Mouse (Mus musculus): ENCODE results near the gene Glra1. TPM values are rescaled to one million over a fixed set of nuclear protein-coding genes. Genes with fewer than 3 reads are reported as not detected.

The Glra1 gene
- total RNA-seq, 2 experiments from 2014 or later: 0.29 TPM; not detected in 1

DNA sequence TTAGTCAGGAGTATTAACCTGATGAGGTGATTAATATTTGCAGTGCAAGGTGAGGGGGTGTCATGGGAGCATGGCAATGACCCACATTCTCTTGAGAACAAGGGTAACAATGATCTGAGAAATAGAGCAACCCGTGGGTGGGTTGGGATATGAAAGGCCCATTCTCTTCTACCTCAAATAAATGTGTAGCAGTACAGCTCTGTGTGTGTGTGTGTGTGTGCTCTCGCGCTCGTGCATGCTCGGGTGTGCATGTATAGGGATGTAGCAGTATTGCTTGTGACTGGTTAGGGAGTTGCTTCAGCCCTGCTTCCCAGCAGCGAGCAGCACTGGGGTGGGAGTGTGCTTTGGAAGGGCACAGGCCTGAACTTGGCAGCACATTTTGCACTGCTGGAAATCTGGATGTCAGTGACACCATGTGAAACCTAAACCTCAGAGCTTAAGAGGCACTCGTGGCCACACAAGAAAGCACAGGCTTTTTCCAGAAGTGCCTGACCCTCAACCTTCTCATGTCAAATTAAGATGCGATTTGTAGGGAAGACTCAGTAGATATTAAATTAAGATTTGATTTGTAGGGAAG, 106.0 kb downstream of the Glra1 start:
- DNase-seq (ENCODE audit: low spot score in 2 of 2): no peak
- H3K27ac ChIP-seq: no peak overlapping the region
- no peak for TF ChIP-seq CTCF (conservative IDR thresholded peaks at IDR 0.05)
- H3K4me3 ChIP-seq: no peak overlapping the region

- Histone ChIP-seq H3K27ac (no peak overlapping the region), H3K4me3 (no peak overlapping the region)
- TF ChIP-seq CTCF (conservative IDR thresholded peaks at IDR 0.05): peak; percentile 83
- DNase-seq (ENCODE audit: low spot score in 2 of 2): peak in 1 of 2 experiments; percentile 38
Measured at GRCm38 (mm10) chr11:55497885-55498284, 110.1 kb downstream of the Glra1 start.

DNA sequence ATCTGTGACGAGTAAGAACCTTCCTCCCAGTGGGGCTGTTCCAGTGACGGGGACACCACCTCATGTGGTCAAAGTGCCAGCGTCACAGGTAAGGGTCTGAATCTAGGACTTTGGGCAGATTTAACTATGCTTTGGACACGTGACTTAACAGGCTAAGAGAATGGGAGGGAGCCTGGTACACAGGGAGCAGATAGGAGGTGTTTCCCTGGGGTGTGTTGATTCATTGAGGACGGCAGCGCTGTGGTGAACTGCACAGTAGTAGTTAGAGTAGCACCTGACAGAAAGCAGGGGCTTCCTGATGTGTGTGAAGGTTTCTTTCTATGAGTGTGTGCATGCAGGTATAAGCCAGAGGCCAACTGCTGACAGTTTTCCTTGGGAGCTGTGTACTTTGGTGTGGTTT, 111.8 kb downstream of the Glra1 start:
- H3K4me3 ChIP-seq: no peak overlapping the region
- TF ChIP-seq CTCF (conservative IDR thresholded peaks at IDR 0.05): no peak
- no peak for DNase-seq (ENCODE audit: low spot score in 2 of 2)
- H3K27ac ChIP-seq: no peak overlapping the region

GRCm38 (mm10) chr11:55485443-55485842, 122.6 kb downstream of the Glra1 start:
- DNase-seq (ENCODE audit: low spot score in 2 of 2): no peak
- Histone ChIP-seq H3K4me3 (no peak overlapping the region), H3K27ac (no peak overlapping the region)
- no peak for TF ChIP-seq CTCF (conservative IDR thresholded peaks at IDR 0.05)

DNA sequence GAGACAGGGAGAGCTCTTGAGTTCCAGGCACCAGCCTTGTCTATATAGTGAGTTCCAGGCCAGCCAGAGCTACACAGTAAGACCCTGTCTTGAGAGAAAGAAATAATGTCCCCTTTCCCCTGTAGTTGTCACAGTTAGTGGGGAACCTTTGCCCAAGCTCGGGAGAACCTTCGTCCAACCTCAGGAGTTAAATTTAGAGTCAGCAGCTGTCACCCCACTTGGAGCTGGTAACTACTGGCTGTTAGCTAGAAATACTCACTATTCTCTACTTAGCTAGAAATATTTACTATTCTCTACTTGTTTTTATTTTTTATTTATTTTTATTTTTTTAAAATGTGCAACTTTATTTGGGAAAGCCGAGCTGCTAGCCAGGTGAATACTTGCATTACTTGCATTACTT, 134.8 kb downstream of the Glra1 start:
- H3K4me3 ChIP-seq: no peak overlapping the region
- no peak overlapping the region for H3K27ac ChIP-seq
- TF ChIP-seq CTCF (conservative IDR thresholded peaks at IDR 0.05): no peak
- DNase-seq (ENCODE audit: low spot score in 2 of 2): no peak

- no peak overlapping the region for H3K27ac ChIP-seq
- DNase-seq (ENCODE audit: low spot score in 2 of 2): no peak
- H3K4me3 ChIP-seq: no peak overlapping the region; the same call in 1 of the 2 replicates
- TF ChIP-seq CTCF (conservative IDR thresholded peaks at IDR 0.05): no peak
Measured at GRCm38 (mm10) chr11:55471467-55471866, 136.5 kb downstream of the Glra1 start.

GRCm38 (mm10) chr11:55470761-55471160, 137.2 kb downstream of the Glra1 start:
- TF ChIP-seq CTCF (conservative IDR thresholded peaks at IDR 0.05): no peak
- H3K4me3 ChIP-seq: peak overlapping the region; percentile 85
- DNase-seq (ENCODE audit: low spot score in 2 of 2): no peak
- H3K27ac ChIP-seq: no peak overlapping the region

DNA sequence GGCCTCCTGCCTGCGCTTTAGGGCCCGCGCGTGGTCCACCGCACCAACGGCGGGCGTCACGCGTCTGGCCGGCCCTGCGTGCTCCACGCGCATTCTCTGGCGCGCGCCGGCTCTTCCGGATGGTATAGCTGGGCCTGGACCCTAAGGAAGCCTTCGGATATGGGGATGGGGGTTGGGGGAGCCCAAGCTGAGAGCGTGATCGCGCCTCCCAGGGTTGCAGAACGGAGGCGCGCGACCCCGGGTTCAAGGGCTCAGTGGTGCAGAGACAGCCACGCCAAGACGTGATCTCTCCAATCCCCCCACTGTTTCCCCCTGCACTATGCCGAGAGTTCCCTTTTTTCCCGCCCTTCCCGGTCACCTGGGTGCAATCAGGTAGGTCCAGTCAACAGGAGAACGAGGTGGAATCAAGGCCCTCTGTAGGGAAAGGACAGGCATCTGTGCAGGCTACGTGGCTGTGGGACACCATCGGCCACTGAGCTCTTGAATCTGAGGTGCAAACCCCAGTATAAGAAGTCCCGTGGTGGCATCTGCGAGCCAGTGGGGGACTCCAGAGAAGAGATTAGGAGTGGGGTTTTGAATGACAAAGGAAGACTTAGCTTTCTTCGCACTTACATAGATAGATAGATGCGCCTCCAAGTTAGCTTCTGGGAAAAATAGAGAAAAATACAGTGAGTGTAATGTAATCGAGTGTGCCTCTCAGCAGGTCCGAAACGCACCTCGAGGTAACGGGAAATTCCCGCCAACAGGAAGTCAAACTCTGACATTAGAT, 137.9 kb downstream of the Glra1 start:
- Histone ChIP-seq H3K4me3 (peak overlapping the region; percentile 85), H3K27ac (peak overlapping the region; percentile 93)
- TF ChIP-seq CTCF (conservative IDR thresholded peaks at IDR 0.05): no peak
- DNase-seq (ENCODE audit: low spot score in 2 of 2): peak; percentile 18 to 19

GRCm38 (mm10) chr11:55469048-55469843, 138.8 kb downstream of the Glra1 start, which contains the start of gene G3bp1:
TSS of gene G3bp1 (plus strand) at chr11:55469685.
- Histone ChIP-seq H3K27ac (peak within 1 kb of the TSS; percentile 98), H3K4me3 (peak within 1 kb of the TSS; percentile 85)
- peak; percentile 61 for TF ChIP-seq CTCF (conservative IDR thresholded peaks at IDR 0.05)
- DNase-seq (ENCODE audit: low spot score in 2 of 2): peak; percentile 98 to 100

DNA sequence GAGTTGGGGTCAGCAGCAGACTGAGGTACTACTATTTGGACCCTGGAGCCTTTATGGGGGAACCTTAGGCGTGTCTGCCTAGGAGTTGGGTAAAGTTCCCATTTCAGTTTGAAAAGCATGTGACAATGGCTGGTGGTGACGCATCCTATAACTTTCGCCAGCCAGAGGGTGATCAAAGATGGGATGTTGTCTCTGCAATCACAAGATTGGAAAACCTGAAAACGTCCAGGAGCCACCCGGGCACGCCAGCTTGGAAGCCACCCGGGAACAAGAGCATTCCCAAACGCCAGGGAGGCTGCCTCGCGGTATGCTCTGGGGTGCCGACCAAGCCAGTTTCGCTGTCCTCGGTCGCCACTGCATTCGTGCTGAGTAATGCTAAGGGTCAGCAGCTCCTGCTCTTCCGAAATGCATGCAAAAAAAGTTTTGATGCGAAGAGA, 139.4 kb downstream of the Glra1 start:
- Histone ChIP-seq H3K4me3 (peak overlapping the region; percentile 73), H3K27ac (peak overlapping the region; percentile 98)
- no peak for DNase-seq (ENCODE audit: low spot score in 2 of 2)
- TF ChIP-seq CTCF (conservative IDR thresholded peaks at IDR 0.05): no peak

- peak overlapping the region; percentile 98 for H3K27ac ChIP-seq
- H3K4me3 ChIP-seq: peak overlapping the region; percentile 73; the same call in 1 of the 2 replicates
- no peak for TF ChIP-seq CTCF (conservative IDR thresholded peaks at IDR 0.05)
- no peak for DNase-seq (ENCODE audit: low spot score in 2 of 2)
Measured at GRCm38 (mm10) chr11:55468012-55468411, 140.0 kb downstream of the Glra1 start.

GRCm38 (mm10) chr11:55465177-55465576, 142.8 kb downstream of the Glra1 start:
- TF ChIP-seq CTCF (conservative IDR thresholded peaks at IDR 0.05): no peak
- DNase-seq (ENCODE audit: low spot score in 2 of 2): no peak
- Histone ChIP-seq H3K4me3 (no peak overlapping the region), H3K27ac (no peak overlapping the region)

GRCm38 (mm10) chr11:55464707-55465106, 143.3 kb downstream of the Glra1 start:
- no peak for DNase-seq (ENCODE audit: low spot score in 2 of 2)
- Histone ChIP-seq H3K27ac (no peak overlapping the region), H3K4me3 (no peak overlapping the region)
- no peak for TF ChIP-seq CTCF (conservative IDR thresholded peaks at IDR 0.05)

Small RNAs within 50 kb of the gene (microRNA-seq; reads per million reads assigned to microRNA genes)
- gene Mir7652: 0 reads per million in 2 experiments

Other genes with a start within 250 kb of the Glra1 start
- 100 to 1,000 TPM; 274 to 288 TPM for gene Sparc, start 185.0 kb downstream of the Glra1 start, total RNA-seq (2021)
- 10 to 100 TPM; 88.4 to 92.4 TPM for gene Atox1, start 147.0 kb downstream of the Glra1 start, total RNA-seq (2021)
- 10 to 100 TPM; 36.4 TPM for gene G3bp1, start 138.5 kb downstream of the Glra1 start, total RNA-seq (2021)